Mouse (Mus musculus) urinary bladder, postnatal 10 days (tissue): ENCODE results near the gene N4bp1.

Experiments
- DNase-seq: peaks from one replicate; pipeline ENCODE4 v3.0.0; 2022; ENCODE audit warnings: low spot score

Gene N4bp1

DNA sequence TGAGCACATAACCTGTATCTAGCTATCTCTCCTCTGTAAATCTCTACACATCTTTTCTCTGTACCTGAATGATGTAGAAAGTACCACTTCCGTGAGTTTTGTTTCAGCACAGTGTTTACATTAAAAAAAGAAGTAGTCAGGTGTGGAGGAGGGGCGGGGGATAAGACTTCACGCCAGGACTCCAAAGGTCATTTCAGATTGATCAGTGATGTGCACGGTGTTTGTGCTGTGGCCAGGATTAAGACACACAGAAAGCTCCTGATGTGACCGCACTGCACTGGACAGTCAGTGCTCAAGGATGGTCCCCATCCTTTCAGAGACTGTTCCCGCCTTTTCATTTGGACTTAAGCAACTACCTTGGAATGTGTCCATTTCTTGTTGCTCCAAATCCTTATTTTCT lies 124.3 kb downstream of the N4bp1 start:
- DNase-seq: no peak

DNA sequence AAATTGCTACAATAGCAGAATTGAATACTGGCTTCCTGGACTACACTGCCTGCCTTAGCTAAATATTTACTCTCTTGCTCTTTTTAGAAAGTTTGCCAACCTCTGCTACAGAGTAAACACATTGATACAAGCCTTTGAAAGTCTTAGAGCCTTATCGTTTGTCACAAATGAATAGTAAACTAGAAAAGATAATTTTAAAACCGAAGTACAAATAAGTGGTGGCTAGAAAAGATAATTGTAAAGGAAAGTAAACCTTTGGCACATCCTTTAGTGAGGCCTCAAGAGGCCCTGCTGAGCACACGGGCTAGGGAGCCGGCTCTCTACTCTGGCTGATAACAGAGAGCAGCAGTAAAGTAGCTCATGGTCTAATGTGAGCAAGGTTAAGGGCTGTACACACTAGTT lies 126.0 kb downstream of the N4bp1 start:
- DNase-seq: no peak

DNA sequence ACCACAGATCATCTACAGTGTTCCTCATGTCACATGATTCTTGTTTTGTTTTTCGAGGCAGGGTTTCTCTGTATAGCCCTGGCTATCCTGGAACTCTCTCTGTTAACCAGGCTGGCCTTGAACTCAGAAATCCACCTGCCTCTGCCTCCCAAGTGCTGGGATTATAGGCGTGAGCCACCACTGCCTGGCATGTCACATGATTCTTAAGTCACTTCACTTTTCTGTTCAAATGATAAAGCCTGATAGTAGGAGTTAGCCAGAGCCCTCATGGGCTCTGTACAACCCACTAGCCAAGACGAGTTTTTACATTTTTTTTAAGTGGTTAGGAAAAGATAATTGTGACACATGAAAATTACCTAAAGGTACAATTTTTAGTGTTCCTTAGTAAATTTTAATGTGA lies 126.4 kb downstream of the N4bp1 start:
- no peak for DNase-seq
